Mouse (Mus musculus) liver, adult 2 months (tissue): ENCODE results near the gene Tomm40l. TPM values are rescaled to one million over a fixed set of nuclear protein-coding genes. Genes with fewer than 3 reads are reported as not detected.

ENCODE experiments used
- DNase-seq: peaks from one replicate; pipeline ENCODE4 v3.0.0-alpha.2; 2011; ENCODE audit warnings: low read depth, low spot score; ENCODE audit errors: extremely low read depth
- H3K27ac ChIP-seq: fragments of 200-500 bp; replicated peaks from 2 replicates; pipeline ENCODE4 v1.5.1; 2012; ENCODE audit warnings: low read depth, mild to moderate bottlenecking, control low read depth, inconsistent platforms, low read length; ENCODE audit not compliant: insufficient read depth
- H3K27me3 ChIP-seq: fragments of 200-500 bp; 2 replicates; pipeline ENCODE4 v1.6.1; 2012; ENCODE audit warnings: mild to moderate bottlenecking, moderate library complexity, low read length, inconsistent platforms; ENCODE audit not compliant: control insufficient read depth, insufficient read depth
- H3K36me3 ChIP-seq: fragments of 200-500 bp; 2 replicates; pipeline ENCODE4 v1.6.1; 2012; ENCODE audit warnings: low read length, inconsistent platforms; ENCODE audit not compliant: control insufficient read depth, insufficient read depth
- H3K4me1 ChIP-seq: fragments of 200-500 bp; 2 replicates; pipeline ENCODE4 v1.6.1; 2011; ENCODE audit warnings: low read length; ENCODE audit not compliant: control insufficient read depth, insufficient read depth
- H3K4me3 ChIP-seq: fragments of 200-500 bp; 2 replicates; pipeline ENCODE4 v1.5.1; 2011; ENCODE audit warnings: low read depth, mild to moderate bottlenecking, control low read depth, low read length, moderate library complexity; ENCODE audit not compliant: insufficient read depth
- H3K79me2 ChIP-seq: fragments of 200-500 bp; 2 replicates; pipeline ENCODE4 v1.6.1; 2012; ENCODE audit warnings: inconsistent platforms, mild to moderate bottlenecking, low read length, moderate library complexity; ENCODE audit not compliant: control insufficient read depth, insufficient read depth
- H3K9ac ChIP-seq: fragments of 200-500 bp; 2 replicates; pipeline ENCODE4 v1.6.1; 2012; ENCODE audit warnings: low read depth, mild to moderate bottlenecking, control low read depth, inconsistent platforms, low read length
- CTCF ChIP-seq: fragments of 200-500 bp; IDR thresholded peaks from 2 replicates; pipeline ENCODE4 v1.5.1; 2011; ENCODE audit warnings: low read depth, low read length, control low read depth
- POLR2A ChIP-seq: fragments of 200-500 bp; IDR thresholded peaks from 2 replicates; pipeline ENCODE4 v1.6.1; 2011; ENCODE audit warnings: low read length, control low read depth; ENCODE audit not compliant: insufficient read depth; ENCODE audit errors: extremely low read depth
- WGBS: fragments of 180-500 bp; shearing (Covaris S2); methylation state at CpG from one replicate; pipeline ENCODE4 v1.1.7; 2018; 5-methylcytosine and 5-hydroxymethylcytosine counted together
- polyA plus RNA-seq: library from polyadenylated mRNA; depleted of rRNA; stranded (reverse); fragments of >200 nt; gene quantifications from 2 replicates; pipeline ENCODE4 v1.2.3, GENCODE M21; 2012
- total RNA-seq: library from RNA; depleted of rRNA; stranded (reverse); fragments of >200 nt; gene quantifications from 2 replicates; pipeline ENCODE4 v1.2.3, GENCODE M21; 2014

Tomm40l gene
- total and polyA plus RNA-seq, 2 experiments, result 5.5 to 9.7 TPM

- H3K4me3 ChIP-seq, result peak within 1 kb of the TSS; percentile 91
- 6% methylated on average over 36 of the region's 36 CpGs for WGBS
- H3K79me2 ChIP-seq, result no peaks in the 10 kb centered on the region
- TF ChIP-seq POLR2A, result peak; percentile 96
- TF ChIP-seq CTCF, result no peak
- peaks cover 5% of the 10 kb centered on the region; the same call in 1 of the 2 replicates for H3K4me1 ChIP-seq
- peak within 1 kb of the TSS; percentile 81 for H3K9ac ChIP-seq
- peaks cover 7% of the 10 kb centered on the region; the same call in 1 of the 2 replicates for H3K36me3 ChIP-seq
- no peaks in the 10 kb centered on the region for H3K27me3 ChIP-seq
- peak; percentile 65 for DNase-seq
- peak within 1 kb of the TSS; percentile 49 for H3K27ac ChIP-seq
Measured at GRCm38 (mm10) chr1:171269848-171270572, 47.7 kb upstream of the Tomm40l start, which contains the start of gene B4galt3. TSS of gene B4galt3 (plus strand) at chr1:171270328.

- no peak for DNase-seq
- H3K4me3 ChIP-seq, result no peak overlapping the region
- no peak overlapping the region for H3K9ac ChIP-seq
- no peak overlapping the region for H3K27ac ChIP-seq
- peaks cover 5% of the 10 kb centered on the region; the same call in 1 of the 2 replicates for H3K4me1 ChIP-seq
- H3K27me3 ChIP-seq, result no peaks in the 10 kb centered on the region
- WGBS, result 45% methylated on average over 1 of the region's 1 CpGs
- TF ChIP-seq POLR2A (no peak), CTCF (no peak)
- H3K79me2 ChIP-seq, result no peaks in the 10 kb centered on the region
- 0 out of 2 replicates have a peak, but pooled peaks cover 2% of the 10 kb centered on the region for H3K36me3 ChIP-seq
Measured at GRCm38 (mm10) chr1:171268341-171268740, 46.0 kb upstream of the Tomm40l start.

DNA sequence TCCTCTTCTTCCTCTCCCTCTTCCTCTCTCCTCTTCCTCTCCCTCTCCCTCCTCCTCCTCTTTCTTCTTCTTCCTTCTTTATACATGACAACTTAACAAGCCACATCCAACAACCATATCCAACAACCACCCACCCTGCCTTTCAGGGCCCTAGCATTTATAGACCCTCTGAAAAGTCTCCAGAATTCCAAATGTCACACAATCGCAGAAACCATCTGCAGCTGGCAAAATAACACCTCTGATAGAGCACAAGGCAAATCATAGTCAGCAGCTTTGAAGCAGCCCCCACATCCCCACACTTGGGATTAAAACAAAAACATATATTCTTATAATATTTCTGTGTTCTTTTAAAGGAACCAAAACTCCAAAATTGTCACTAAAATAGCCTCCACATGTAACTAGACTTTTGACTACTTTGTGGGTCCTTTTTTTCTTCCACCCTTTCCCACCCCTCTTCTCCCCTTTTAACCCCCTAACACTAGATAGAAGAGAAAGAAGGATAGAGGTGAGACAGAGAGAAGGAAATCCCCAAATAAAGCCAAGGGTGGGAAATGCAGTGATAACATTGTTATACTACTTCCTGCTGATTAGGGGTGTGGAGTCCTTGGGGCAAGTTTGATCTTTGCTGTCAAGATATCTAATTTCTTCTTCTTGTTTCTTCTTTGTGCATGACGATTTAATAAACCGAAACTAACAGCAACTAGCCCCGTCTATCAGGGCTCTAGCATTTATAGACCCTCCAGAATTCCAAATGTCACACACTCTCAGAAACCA lies 43.8 kb upstream of the Tomm40l start:
- TF ChIP-seq CTCF (no peak), POLR2A (no peak)
- Histone ChIP-seq H3K4me3 (no peak overlapping the region), H3K36me3 (no peaks in the 10 kb centered on the region), H3K27me3 (no peaks in the 10 kb centered on the region), H3K79me2 (no peaks in the 10 kb centered on the region), H3K4me1 (peaks cover 5% of the 10 kb centered on the region; the same call in 1 of the 2 replicates), H3K9ac (no peak overlapping the region), H3K27ac (no peak overlapping the region; the same call in 1 of the 2 replicates)
- no peak for DNase-seq
- 68% methylated on average over 4 of the region's 4 CpGs for WGBS

DNA sequence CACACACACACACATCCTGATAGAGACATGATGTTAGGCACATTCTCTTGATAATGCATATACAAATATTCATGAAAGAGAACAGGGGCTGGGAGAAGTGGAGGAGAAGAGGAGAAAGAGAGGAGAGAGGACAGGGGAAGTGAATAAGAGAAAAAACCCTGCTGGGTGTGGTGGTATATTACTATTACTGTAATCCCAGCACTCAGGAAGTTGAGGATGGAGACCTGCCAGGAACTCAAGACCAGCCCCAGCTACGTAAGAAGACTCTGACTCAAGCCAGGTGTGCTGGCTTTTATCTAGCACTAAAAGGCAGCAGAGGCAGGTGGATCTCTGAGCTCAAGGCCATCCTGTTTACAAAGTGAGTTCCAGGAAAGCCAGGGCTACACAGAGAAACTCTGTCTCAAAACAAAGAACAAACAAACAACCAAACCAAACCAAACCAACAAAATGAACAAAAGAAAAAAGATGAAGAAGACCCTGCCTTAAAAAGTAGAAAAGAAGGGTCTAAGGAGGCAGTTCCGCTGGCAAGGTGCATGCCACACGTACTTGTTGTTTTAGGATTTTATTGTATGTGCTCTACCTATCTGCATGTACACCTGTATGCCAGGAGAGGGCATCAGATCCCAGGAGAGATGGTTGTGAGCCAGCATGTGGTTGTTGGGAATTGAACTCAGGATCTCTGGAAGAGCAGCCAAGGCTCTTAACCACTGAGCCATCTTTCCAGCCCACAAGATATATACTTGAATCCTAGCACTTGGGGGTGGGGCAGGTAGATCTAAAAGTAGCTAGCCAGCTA lies 41.5 kb upstream of the Tomm40l start:
- H3K4me3 ChIP-seq, result no peak overlapping the region
- WGBS, result 79% methylated on average over 3 of the region's 3 CpGs
- peaks cover 10% of the 10 kb centered on the region; the same call in 1 of the 2 replicates for H3K4me1 ChIP-seq
- no peaks in the 10 kb centered on the region for H3K79me2 ChIP-seq
- no peak overlapping the region for H3K9ac ChIP-seq
- no peak; the same call in 1 of the 2 replicates for TF ChIP-seq CTCF
- TF ChIP-seq POLR2A, result no peak
- no peak for DNase-seq
- no peaks in the 10 kb centered on the region for H3K36me3 ChIP-seq
- H3K27me3 ChIP-seq, result no peaks in the 10 kb centered on the region
- H3K27ac ChIP-seq, result no peak overlapping the region

DNA sequence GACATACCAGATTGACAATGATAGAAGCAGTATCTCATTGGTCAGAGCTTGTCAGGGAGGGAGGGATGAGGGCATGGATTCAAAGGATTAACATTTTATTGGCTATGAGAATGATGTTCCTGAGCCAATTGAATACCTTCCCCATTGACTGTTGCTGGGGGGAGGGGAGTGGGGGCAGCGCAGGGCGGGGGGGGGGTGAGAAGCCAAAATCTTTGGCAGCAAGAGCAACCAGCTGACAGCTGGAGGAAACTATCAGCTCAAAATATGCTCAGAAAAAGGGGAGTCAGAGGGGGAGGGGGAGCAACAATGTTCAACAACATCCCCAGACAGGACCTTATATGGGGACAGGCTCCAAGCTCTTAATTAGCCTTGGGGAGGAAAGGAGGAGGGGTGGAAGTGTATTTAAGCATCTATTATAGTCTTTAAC lies 40.9 kb upstream of the Tomm40l start:
- peak; percentile 49 for DNase-seq
- no peaks in the 10 kb centered on the region for H3K79me2 ChIP-seq
- no peak overlapping the region for H3K4me3 ChIP-seq
- no peak overlapping the region for H3K27ac ChIP-seq
- no peak overlapping the region for H3K9ac ChIP-seq
- WGBS, result 0% methylated on average over 2 of the region's 2 CpGs
- peaks cover 10% of the 10 kb centered on the region; the same call in 1 of the 2 replicates for H3K4me1 ChIP-seq
- H3K36me3 ChIP-seq, result no peaks in the 10 kb centered on the region
- no peaks in the 10 kb centered on the region for H3K27me3 ChIP-seq
- no peak for TF ChIP-seq CTCF
- TF ChIP-seq POLR2A, result no peak
